Mouse (Mus musculus): ENCODE measurements around the gene Rln3.

Rln3 gene

GRCm38 (mm10) chr8:83995973-83996372 lies 48.8 kb downstream of the Rln3 start:
- no peak for DNase-seq (ENCODE audit: low spot score)

- no peak for DNase-seq (ENCODE audit: low spot score)
Observed at GRCm38 (mm10) chr8:83994030-83994429, 50.8 kb downstream of the Rln3 start.
